Mouse (Mus musculus) T-helper 2 cell (primary cell): ENCODE measurements at regions not wholly inside any gene's neighbourhood (a gene's known extent, or its start where the extent isn't known, plus 50 kb on each side); places are given as distances from the start of the nearest gene placed in this dataset.

ENCODE experiments used
- in situ Hi-C: fragments of 300-600 bp; cut with MboI, MseI; formaldehyde crosslinking; loops from one replicate; pipeline ENCODE4 v1.15.1; 2025; ENCODE audit warnings: high pct_unique_total_duplicates

DNA sequence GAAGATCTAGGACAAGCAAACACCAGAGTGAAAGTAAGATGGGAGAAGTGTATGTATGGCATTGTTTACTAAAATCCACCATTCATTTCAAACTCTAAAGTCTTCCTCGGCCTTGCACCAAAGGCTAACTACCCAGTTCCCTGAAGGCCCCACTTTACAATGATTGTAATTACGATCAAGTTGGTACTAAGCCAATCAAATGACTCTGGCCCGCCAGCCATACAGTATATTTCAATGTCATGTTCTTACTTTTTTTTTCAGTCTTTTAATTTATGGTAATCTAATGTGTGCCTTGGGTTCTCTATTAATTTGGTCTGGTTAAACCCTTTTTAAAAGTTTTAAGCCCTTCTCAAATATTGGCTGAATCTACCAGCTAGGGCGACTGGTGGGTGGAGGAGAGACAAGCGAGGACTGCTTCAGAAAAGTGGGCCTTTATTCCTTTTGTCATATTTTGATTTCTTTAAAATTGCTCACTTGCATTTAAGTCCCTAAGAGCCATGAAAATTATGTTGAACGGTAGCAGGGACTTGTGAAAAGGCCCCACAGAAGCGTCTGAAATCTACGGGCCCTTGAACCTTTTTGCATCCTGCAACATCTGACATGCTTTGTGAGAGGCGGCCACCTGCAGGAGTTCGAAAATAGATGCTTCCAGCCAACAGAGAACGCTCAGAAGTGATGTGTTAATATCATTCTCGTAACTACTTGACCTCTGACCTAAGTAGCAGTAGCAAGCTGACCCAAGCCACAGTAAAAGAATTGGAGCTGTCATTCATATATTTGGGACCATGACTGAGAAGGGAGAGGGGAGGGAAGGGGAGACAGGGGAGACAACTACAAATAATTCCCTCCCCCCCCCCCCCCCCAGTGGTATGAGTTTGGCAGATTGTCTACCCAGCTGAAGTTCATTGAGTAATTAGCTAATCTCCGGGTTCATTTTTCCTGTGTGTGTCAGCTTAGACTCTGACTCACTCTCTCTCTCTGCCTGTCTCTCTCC lies 197.2 kb downstream of the Cdca7 start:
- in situ Hi-C loops = loop anchor here (10.0 kb wide), 1 partner anchor 128 kb away; no protein-coding TSS in a partner anchor

DNA sequence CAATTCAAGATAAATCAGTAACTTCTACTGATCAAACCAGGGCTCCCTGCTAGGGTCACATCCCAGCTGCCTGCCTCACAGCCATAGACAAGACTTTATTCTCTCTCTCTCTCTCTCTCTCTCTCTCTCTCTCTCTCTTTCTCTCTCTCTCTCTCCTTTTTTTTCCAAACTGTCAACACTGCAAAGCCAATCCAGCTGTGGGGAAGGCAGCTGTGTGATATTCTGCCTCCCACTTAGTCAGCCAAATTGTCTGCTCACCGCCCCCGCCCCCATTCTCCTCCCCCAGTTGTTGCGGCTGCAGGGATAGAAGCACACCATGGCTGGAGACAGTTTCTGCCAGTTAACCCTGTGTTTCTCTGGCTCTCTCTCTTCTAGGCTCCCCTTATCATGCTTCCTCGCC lies 198.3 kb downstream of the Cdca7 start:
- in situ Hi-C loops = loop anchor here (10.0 kb wide), 1 partner anchor 129 kb away; no protein-coding TSS in a partner anchor

DNA sequence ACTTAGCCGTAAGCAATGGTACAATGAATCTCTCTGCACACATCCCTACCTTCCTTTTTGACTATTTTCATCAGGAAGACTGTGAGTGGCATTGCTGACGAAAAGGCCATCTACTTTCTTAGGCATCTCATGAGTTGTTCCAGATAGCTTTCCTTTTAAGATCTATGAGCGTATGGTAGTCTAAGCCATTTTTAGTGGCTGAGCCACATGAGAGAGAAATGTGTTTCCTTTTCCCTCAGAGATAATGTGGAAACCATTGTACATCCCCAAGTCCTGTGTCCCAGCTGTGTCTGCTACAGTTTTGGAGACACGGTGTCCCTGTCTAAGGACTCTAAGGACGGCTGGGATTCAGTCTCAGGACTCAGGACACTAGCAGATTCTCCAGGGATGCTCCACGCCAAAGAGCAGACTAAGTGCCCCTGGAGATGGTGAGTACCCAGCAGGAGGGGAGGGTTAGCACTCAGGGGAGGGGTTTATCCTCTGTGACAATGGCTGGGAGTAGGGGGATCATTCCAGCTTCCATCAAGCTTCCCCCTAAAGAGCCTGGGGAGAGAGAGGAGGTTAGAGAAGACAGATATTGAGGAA lies 199.0 kb downstream of the Cdca7 start:
- in situ Hi-C loops = loop anchor here (10.0 kb wide), 1 partner anchor 130 kb away; no protein-coding TSS in a partner anchor

DNA sequence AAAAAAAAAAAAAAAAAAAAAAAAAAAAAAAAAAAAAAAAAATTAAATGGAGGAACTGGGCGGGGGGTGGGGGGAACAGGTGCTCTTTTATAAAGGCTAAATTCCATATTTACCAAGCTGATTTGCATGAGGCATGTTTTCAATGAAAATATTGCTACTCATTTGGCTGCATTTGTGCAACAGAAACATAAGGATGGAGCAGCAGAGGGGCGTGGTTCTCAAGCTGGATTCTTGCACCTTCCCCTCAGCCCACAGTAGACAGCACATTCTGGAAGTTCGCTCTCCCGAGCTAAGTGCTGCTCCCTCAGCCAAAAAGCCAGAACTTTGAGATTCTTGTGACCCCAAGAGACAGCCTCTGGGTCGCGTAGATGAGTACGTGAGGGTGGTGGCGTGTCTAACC lies 201.8 kb downstream of the Cdca7 start:
- in situ Hi-C loops = loop anchor here (10.0 kb wide), 1 partner anchor 133 kb away; no protein-coding TSS in a partner anchor

DNA sequence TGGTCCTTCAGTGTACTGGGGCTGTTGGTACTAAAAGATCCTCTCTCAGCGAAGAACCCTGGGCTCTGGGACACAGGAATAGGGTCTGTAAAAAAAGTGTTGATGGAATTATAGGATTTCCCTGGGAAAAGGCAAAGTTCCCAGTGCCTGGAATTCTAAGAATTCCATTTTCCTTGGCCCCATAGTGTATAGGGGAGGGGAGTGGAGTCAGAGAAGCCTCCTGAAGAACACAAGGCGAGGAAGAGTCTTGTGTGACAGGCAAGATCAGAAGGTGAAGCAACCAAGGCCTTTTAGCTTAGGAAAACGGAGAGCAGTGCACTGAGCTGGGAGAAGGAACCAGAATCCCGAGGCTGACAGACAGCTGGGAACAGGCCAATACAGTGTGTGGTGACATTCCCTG lies 212.1 kb downstream of the Cdca7 start:
- in situ Hi-C loops = no loop called here

DNA sequence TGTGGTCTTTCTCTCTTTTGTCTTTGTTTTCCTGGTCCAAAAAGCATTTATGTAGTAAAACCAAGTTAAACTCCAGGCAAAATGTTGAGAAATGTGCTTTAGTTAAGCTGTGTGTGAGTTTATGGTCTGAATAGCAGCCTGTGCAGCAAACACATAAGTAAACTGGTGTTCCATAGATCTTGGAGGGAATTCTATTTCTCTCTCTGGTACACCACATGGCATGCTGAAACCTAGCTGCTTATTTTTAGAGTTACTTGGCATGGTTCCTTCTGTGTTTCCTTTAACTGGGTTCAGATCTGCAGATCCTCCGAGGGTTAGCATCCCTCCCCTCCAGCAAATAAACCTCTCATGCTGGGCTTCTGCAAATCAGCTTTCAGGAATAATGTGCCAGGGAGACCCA lies 225.1 kb downstream of the Cdca7 start:
- in situ Hi-C loops = no loop called here

DNA sequence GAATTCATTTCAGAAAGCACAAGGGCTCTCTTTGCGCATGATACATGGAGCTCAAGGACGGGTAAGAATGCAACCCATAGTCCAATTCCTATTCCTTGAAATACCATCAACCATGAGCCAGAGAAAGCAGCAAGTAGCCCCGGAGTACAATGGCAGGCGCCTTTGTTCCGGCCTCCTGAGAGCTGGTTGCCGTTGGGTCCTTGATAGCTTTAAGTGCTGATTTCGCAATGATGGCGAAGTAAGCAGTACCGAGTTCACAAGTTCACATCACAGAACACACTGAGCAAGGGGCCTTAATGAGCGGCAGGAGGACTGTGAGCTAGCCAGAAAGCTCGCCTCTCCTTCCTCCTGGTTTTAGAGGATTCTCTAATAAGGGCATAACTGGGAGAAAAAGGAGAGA lies 227.3 kb downstream of the Cdca7 start:
- in situ Hi-C loops = no loop called here

DNA sequence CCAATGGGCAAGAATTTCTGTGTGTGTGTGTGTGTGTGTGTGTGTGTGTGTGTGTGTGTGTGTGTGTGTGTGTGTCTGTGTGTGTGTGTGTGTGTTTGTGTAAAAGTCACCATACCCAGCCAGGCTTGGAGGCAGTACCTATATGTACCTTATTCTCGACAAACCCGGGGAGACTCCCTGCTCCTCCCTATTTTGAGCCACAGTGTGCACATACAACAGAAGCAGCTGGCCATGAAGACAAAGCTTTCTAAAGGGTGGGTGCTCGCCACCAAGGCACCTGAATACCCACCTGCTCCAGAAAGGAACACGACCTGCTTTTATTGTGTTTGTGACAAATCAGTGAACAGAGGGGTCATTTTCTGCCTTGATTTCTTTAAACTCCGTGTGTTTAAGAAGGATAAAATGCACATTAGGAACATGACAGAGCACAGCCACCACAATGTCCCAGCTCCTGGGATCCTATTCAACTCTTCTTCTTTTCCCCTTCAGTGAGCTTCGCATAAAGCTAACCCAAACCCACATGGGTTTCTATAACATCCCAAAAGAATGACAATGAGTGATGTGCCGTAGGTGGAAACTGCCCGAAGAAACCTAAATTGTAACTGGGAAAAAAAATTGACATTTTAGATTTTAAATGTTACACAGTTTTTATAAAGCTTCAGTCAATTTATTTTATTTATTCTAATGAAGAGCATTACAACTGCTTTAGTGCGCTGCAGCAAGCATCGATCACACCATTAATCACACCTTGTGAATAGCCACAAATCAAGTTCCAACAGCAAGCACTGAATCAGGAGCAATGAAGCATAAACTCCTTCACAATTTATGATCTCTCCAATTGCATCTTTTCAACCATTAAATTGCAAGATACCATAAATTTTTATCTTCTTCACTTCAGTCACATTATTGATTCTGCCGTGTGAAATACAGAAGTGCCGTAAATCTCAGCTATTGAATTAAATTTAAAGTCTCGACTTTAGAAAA lies 232.0 kb downstream of the Cdca7 start:
- in situ Hi-C loops = no loop called here

DNA sequence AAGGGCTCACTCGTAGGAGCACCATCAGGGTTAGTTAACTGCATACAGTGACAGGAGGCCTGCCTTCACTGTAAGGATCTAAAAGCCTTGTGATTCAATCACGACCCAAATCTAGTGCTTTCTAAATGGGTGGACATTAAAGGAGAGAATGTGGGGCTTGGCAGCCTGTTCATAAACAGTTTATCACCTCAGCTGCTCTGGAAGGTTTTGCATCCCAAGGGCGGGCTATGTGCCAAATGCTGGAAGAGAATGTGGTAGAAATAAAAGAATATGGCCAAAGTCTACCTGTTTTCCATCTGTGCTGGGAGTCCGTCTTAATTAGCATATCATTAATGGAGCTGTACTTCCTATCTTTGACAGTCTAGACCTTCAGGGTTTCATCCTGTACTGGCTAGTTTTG lies 241.0 kb downstream of the Cdca7 start:
- in situ Hi-C loops = no loop called here

DNA sequence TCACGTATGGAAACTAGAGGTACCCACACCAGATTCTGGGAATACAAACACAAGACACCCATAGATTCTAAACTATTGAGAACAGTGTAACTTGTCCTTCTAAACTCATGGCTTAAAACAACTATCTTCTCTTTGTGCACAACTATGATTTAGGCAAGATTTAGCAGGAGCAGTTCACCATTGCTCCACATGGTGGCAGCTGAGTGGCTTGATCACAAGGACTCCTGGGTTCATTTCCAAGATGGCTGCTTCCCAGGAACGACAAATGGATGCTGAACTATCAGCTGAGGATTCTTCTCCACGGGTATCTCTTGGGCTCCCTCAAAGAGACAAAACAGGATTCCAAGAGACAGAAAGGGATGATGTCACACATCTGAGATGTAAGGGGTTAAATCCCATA lies 251.5 kb downstream of the Sp3 start:
- in situ Hi-C loops = no loop called here

DNA sequence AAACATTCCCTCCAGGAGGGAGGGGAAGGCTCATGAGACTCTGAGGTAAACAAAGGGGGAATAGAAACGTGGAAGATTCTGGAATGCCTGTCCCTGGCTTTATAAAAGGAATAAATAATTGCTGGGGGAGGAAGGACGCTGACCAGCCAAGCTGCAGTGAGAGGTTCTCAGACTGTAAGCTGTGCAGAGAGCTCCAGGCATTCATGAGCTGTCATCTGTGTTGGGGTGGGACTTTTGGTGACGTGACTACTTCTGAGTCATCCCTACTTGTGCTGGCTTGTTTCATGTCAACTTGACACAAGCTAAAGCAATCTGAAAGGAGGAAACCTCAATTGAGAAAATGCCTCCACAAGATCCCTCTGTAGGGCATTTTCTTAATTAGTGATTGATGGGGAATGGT lies 246.9 kb downstream of the Sp3 start:
- in situ Hi-C loops = no loop called here

DNA sequence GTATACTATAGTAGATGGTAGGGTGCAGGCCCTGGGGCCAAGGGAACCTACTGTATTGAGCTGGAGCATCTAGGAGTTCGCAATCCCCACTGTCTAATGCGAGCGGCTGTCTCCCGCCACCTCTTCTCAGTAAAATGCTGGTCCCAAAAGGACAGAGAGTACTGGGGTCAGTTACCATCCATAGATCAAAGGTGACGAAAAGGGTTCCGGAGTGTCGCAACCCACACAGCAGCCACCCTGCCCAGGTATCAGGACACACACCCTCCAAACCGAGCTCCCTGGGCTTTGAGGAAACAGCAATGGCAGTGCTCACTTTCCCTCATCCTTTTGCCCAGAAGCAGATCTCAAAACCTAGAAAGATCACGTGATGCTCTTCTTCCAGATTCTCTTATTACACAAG lies 245.2 kb downstream of the Sp3 start:
- in situ Hi-C loops = no loop called here

DNA sequence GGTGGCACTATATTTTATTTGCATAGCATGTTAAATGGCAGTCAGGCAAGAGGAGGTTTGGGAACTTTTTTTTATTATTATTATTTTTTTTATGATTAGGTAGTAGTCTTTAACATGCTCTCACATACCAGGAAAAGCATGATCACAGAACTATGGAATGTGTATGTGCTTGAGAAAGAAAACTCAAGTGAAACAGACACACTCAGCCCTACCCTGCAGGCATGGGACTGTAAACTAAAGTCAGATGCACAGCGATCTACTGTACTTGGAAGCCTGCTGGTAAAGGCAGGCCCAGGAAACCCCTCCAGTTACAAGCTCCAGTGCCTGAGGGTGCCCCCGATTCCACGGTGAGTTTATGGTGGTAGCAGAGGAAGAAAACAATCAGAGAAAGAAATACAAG lies 243.6 kb downstream of the Sp3 start:
- in situ Hi-C loops = no loop called here

DNA sequence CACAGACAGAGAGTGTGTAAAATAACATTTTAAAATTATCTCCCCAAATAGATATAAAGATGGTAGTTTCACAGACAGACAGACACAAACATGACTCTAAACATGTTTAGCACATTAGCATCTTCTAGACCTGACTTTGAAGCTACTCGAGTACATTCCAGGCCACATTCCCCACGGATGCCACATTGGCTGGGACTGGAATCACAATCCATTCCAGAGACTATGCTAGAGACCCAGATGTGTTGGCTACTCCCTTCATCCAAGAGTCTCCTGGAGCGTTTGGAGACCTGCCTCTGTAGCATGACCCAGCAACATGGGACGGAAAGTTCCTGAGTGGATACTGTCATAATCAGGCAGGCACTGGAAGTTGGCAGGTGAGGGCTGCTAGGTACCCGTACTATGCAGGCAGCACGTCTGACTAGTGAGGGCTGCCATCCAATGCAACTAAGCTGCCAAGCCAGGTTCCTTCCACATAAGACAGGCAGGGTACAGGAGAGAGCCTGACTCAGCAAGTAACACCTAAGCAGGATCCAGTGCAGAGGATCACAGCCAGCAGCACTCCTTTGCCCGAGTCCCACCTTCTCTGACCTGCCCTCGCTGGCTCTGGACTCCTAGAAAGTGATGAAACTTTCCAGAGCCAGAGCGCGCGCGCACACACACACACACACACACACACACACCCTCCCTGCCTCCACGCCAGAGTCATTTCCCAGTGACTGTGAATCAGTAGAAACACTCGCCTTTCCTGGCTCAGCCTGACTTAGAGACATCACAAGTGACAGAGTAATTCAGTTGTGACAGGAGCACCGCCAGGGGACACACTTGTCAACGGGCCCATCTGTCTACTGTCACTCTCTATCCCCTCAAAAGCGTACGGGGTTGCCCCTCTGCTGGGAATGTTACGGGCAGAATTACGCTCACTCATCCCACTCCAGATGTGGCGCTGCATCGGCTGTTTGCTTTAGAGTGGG lies 239.6 kb downstream of the Sp3 start:
- in situ Hi-C loops = no loop called here

DNA sequence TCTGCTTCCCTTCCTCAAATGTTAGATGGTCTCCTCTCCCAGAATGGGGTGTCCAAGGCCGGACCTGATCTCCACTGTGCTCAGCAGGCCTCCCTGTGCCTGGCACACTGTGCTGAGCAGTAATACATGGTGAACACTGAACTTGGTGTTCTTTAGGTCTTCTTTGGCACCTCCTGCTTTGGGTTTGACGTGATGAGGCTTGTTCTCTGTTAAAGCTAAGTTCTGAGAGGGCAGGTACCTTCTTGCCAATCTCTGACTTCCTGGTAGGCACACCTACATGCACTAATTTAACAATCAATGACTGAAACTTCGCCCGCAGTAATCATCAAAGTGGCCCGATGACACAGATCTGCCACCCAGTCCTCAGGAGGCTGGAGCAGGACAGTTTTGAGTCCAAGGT lies 238.5 kb downstream of the Sp3 start:
- in situ Hi-C loops = no loop called here

DNA sequence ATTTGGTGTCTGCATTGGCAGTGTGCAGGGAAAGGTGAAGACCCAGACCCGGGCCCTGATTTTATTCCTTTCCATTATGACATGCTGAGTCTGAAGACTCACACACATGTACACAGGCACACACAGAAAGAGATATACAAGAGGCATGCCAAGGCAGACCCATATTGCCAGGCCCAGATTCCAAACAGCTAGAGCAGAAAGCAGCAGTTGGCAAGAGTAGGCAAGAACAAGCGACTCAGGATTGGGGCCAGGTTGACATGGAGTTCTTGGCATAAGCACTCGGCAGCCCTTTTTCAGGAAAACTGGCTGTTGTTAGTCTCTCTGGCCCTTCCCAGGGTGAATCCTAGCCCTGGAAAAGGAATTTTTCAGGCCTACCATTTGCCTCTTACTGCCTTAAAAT lies 236.6 kb downstream of the Sp3 start:
- in situ Hi-C loops = no loop called here

DNA sequence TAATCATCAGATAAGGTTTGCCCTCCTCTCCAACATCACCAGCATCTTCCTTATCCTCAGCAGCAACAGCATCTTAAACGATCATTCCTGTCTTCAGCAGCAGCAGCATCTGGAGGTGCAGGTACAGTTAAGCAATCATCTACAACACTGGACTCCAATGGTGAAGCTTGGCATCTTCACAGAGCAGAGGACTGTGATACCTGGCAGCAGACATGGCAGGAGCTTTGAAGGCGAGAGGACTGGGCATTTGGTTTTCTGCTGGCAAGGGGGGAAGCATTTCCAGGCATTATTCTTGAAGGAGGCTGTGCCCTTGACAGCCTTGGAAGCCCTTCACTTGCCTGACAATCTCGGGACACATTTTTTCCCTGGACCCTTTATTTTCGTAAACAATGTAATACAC lies 235.3 kb downstream of the Sp3 start:
- in situ Hi-C loops = no loop called here

DNA sequence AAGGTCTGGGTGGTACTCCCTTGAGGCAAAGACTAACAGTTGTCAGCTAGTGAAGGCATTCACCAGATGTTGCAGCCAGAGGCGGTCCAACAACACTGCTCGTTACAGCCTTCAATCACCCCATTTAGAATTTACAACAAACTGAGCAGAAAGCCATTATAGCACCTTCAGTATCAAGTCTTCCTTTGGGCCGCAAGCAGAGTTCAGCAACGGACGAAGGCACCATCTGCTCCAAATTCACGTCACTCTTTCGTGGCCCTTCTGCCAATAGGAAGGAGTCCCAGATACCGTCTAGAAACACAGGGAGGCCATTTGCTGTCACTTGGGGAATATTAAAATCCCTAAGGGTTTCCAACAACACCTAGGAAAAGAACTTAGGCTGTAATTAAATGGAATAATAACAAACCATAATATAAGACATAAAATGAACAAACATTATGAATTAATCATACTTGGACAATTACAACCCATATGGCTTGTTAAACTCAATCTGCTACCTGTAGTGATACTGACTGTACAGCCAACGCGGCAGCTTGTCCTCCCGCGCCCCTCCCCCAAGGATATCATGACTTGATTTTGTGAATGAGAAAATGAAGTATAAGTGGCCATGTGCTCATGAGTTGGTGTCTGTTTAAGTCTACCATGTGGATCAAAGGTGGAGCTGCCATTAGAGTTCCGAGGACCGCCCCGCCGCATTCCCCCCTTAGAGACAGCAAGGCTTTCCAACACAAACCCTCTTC lies 233.6 kb downstream of the Sp3 start:
- in situ Hi-C loops = no loop called here

DNA sequence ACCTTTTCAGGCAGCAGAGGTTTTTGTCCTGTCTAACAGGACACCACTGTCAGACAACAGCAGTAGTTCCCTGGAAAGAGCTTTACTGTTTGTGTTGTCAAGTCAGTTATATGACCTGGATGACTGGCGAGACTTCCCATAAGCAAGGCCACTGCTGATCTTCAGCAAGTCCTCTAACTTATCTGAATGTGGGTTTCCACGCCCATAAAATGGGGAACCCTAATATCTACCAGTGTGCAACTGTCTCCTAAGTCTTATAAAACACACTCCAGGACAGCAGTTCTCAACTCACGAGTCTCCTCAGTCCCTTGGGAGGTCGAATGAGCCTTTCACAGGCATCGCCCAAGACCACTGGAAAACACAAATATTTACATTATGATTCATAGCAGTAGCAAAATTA lies 232.9 kb downstream of the Sp3 start:
- in situ Hi-C loops = no loop called here

DNA sequence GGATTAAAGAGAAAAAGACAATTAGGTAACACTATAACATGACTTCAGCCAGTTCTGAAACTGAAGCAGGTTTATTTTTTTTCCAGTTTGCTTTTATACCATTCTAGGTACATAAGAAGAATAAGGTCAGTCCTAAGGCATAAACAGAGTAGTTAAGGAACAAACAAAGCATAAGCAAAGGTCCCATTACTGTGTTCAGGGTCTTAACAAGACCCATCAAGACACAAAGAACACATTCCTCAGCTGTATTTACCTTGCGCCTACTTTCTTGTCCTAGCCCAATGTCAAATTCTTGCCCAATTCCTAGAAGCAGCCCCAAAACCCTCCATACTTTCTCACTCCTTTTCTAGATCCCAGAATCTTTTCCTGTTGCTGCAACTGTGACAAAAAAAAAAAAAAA lies 230.8 kb downstream of the Sp3 start:
- in situ Hi-C loops = no loop called here
